Mouse (Mus musculus): ENCODE results near the gene Baat. TPM values are rescaled to one million over a fixed set of nuclear protein-coding genes. Genes with fewer than 3 reads are reported as not detected.

The Baat gene
- total RNA-seq (2021): under 1 TPM in 1 of 2 experiments, not detected in 1; 0.36 TPM
- long read RNA-seq, experiment 1: 0 reads
- long read RNA-seq, experiment 2: 0 reads

- TF ChIP-seq CTCF (conservative IDR thresholded peaks at IDR 0.05): no peak
- H3K27ac ChIP-seq: no peak within 1 kb of the TSS
- DNase-seq (ENCODE audit: low spot score in 2 of 2): no peak
- no peak within 1 kb of the TSS for H3K4me3 ChIP-seq
Observed at GRCm38 (mm10) chr4:49506386-49506785, at the start of gene Baat. Gene Baat (minus strand): TSS chr4:49506557.

DNA sequence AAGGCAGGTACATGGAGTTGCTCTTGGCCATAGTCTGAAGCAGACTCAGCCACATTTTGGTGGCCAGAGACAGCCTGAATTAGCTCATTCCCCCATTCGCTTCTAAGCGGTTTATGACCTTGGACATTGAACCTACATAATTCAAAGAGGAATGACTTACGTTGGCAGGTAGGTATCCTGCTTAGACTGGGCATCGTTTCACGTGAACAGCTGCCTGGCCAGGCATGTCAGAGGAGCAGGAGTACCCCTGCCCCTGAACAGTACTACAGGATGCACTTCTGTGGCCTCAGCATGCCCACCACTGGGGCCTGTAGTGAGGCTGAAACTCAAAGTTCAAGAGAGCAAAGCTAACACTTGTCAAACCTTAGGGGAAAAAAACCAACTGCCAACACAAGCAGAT lies 47.0 kb upstream of the Baat start:
- no peak for TF ChIP-seq CTCF (conservative IDR thresholded peaks at IDR 0.05)
- Histone ChIP-seq H3K4me3 (no peak overlapping the region), H3K27ac (no peak overlapping the region)
- DNase-seq (ENCODE audit: low spot score in 2 of 2): peak in 1 of 2 experiments; percentile 6

DNA sequence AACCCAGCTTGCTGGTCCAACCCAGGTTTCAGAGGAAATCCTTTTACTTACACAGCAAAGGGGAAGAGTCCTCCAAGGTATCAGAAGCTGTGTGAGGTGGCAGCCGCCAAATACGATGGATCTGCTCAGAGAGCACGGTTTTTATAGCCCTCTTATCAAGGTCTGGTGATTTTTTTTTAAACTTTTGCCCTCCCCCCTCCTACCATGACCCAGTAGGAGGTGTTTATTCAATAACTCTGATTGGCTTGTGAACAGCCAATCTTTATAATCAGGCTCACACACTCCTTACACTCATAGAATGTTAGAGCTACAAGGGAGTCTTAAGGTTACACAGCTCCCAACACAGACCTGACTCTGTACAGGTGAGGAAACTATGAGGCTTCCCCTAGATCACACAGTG lies 43.0 kb upstream of the Baat start, which contains the start of gene Aldob:
TSS of gene Aldob (minus strand) at position 164 of the 400 bp plus-strand sequence.
- Histone ChIP-seq H3K4me3 (no peak within 1 kb of the TSS), H3K27ac (no peak within 1 kb of the TSS)
- no peak for TF ChIP-seq CTCF (conservative IDR thresholded peaks at IDR 0.05)
- DNase-seq (ENCODE audit: low spot score in 2 of 2): no peak

DNA sequence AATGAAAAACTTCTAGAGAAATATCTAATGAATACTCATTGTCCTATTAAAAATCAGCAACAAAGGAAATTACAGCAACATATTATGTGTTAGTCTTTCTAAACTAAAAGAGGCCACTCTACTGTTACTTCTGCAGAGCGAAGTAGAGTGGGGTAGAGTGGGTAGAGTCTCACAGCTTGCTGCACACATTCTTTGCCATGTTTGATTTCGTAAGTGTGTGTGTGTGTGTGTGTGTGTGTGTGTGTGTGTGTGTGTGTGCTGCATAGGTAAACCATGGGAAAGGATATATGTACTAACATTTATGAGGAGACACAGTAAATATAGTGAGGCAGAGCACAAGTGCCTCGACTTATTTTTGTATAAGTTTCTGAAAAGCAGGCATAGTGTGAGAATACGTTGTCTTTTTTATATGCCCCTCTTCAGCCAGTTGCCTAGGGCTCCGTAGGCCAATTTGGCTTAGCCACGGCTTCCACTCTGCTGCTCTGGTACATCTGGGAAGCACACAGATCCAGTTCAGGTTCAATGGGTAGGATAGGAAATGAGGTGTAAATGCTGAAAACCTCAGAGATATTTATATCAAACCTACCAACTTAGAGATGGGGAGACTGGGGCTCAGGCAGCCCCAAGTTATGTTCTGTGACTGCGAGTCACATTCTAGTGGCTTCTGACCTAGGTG lies 41.3 kb upstream of the Baat start:
- H3K4me3 ChIP-seq: no peak overlapping the region
- no peak for TF ChIP-seq CTCF (conservative IDR thresholded peaks at IDR 0.05)

DNA sequence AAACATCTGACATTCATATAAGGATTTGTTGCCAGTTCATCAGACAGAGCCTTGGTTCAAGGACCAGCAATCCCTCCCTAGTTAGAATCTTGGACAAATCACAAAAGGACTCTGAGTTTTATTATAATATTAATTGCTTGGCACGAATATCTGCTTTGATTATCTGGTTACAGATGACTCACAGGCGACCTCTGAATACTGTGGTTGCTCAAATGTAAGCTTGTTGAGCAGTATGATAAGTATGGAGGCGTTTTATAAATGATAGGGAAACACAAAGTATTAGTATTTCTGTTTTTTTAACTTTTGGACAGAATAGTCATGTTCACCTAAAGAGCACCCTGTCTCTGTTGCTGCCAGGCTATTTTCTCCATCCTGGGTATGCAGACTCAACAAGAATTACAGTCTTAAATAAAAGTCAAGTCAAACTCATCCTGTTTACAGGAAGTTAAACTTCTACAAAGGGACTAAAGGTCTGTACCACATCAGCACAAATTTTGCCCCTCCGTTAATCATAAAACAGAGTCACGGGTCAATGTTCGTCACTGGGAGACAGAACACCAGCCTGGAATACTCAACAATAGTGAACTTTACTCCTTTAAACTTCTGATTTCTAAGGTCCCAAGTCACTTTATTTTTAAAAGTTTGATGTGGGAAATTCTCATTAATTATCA lies 40.7 kb upstream of the Baat start:
- no peak overlapping the region for H3K27ac ChIP-seq
- no peak overlapping the region for H3K4me3 ChIP-seq
- no peak for TF ChIP-seq CTCF (conservative IDR thresholded peaks at IDR 0.05)
- no peak for DNase-seq (ENCODE audit: low spot score in 2 of 2)

More for the DNA sequence above, 41.3 kb upstream of the Baat start:
- H3K27ac ChIP-seq: no peak overlapping the region
- DNase-seq (ENCODE audit: low spot score in 2 of 2): no peak

DNA sequence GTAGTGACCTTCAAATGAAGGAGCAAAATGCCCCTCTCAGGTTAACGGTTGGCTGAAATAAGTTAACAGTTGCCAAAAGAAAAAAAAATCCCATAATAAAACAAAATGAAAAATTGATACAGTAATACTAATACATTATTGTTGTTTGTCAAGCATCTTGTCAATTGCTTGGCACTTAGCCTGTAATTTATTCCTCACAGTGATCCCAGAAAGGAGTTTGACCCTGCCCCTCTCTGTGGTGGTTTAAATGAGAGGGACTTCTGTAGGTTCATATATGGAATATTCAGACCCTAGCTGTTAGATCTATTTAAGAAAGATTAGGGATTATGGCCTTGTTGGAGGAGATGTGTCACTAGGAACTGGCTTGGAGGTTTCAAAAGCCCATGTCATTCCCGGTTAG lies 39.7 kb upstream of the Baat start:
- Histone ChIP-seq H3K27ac (no peak overlapping the region), H3K4me3 (no peak overlapping the region)
- no peak for DNase-seq (ENCODE audit: low spot score in 2 of 2)
- no peak for TF ChIP-seq CTCF (conservative IDR thresholded peaks at IDR 0.05)

DNA sequence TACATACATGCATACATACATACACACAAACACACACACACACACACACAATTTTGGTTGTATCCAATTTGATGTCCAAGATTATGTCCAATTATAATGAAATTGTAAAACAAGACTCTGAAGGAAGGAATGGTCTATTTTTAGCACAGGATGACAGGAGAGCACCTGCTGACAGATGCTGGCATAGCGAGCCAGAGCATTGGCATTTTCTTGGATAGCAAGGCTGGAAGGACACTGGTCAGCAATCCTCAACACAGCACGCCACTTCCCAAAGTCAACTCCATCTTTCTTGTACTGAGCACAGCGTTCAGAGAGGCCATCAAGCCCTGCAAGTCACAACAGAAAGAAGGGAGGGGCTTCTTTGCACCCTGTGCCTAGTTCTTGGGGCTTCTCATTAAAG lies 34.6 kb upstream of the Baat start:
- H3K4me3 ChIP-seq: no peak overlapping the region
- no peak for DNase-seq (ENCODE audit: low spot score in 2 of 2)
- no peak for TF ChIP-seq CTCF (conservative IDR thresholded peaks at IDR 0.05)
- H3K27ac ChIP-seq: no peak overlapping the region

- Histone ChIP-seq H3K27ac (no peak overlapping the region), H3K4me3 (no peak overlapping the region)
- no peak for DNase-seq (ENCODE audit: low spot score in 2 of 2)
- TF ChIP-seq CTCF (conservative IDR thresholded peaks at IDR 0.05): no peak
Observed at GRCm38 (mm10) chr4:49539665-49540064, 33.3 kb upstream of the Baat start.

DNA sequence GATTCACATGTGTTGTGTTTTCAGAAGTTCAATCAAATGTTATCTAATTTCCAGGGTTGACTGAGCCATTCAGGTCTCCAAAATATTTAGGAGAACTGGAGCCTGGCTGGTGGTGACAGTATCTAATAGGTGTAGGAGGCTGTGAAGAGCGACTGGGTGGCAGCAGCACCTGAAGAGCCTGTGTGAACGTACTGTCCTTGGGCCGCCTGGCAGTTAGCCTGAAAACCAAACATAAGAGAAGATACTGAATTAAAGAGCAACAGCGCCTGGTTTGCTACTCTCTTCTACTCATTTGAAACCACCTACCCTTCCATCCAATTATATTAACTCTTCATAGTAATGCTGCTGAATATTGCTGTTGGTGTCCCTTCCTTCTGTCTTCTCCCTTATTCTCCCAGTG lies 30.3 kb upstream of the Baat start:
- no peak for DNase-seq (ENCODE audit: low spot score in 2 of 2)
- H3K27ac ChIP-seq: no peak overlapping the region
- H3K4me3 ChIP-seq: no peak overlapping the region
- TF ChIP-seq CTCF (conservative IDR thresholded peaks at IDR 0.05): no peak

DNA sequence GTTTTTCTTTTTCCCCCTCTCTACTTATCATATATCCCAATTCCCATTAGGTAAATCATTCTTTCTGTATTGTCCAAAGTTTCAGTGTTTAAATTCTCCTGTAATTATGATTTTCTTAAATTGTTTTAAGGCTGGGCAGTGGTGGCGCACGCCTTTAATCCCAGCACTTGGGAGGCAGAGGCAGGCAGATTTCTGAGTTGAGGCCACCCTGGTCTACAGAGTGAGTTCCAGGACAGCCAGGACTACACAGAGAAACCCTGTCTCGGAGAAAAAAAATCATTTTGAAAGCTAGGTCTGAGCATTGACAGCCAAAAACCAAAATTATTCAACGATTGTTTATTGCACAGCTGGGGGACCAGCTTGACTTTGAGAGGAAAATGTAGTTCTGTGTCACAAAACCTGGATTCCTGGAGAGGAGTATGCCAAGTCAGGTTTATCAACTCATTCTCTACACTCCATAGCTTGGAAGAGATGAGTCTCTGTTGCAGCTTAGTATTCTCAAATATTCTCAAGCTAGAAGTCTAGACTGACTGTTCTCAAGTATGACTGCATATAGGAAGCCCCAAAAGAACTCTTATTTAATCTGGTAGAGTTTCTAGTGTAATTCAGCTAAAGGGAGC lies 29.4 kb upstream of the Baat start:
- H3K4me3 ChIP-seq: no peak overlapping the region

DNA sequence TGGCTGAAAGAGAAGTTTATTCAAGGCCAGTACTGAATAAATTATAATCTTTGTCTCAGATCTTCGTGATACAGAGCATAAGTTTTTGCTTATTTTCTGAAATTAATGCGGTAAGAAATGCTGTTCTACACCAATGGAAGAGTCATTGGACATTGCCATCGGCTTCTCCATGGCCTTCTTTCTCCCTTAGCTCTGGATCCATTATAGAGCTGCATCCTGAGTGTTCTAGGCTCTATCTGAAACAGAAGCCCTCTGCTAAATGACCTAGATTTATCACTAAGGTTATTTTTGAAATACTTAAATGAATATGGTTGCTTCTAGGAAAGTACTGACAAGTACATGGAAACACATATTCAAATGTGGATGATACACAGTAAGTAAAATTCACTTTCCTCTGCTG lies 28.7 kb upstream of the Baat start:
- no peak for DNase-seq (ENCODE audit: low spot score in 2 of 2)
- H3K27ac ChIP-seq: no peak overlapping the region

More for the DNA sequence above, 29.4 kb upstream of the Baat start:
- DNase-seq (ENCODE audit: low spot score in 2 of 2): no peak
- no peak overlapping the region for H3K27ac ChIP-seq
- TF ChIP-seq CTCF (conservative IDR thresholded peaks at IDR 0.05): no peak

DNA sequence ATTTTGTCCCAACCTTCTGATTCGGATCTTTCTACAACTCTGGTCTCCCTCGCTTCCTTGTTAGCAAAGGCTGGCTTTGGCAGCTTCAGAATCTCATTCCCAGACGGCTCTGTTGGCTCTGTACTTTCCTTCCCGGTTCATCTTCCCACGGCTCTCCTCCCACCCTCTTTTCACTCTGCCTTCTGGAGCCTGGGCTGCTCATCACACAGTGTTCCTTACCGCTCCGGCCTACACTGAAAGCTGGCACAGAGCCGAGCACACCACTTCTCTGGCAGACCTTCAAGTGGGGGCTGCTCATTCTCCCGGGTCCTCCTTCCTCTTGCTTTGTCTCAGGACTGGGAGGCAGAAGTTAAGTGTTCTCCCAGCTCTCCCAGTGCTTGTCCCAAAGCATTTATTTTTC lies 16.2 kb upstream of the Baat start:
- H3K27ac ChIP-seq: peak overlapping the region; percentile 85
- DNase-seq (ENCODE audit: low spot score in 2 of 2): peak; percentile 80 to 89
- peak overlapping the region; percentile 94 for H3K4me3 ChIP-seq
- TF ChIP-seq CTCF (conservative IDR thresholded peaks at IDR 0.05): no peak

More for the DNA sequence above, 28.7 kb upstream of the Baat start:
- no peak for TF ChIP-seq CTCF (conservative IDR thresholded peaks at IDR 0.05)
- H3K4me3 ChIP-seq: no peak overlapping the region

DNA sequence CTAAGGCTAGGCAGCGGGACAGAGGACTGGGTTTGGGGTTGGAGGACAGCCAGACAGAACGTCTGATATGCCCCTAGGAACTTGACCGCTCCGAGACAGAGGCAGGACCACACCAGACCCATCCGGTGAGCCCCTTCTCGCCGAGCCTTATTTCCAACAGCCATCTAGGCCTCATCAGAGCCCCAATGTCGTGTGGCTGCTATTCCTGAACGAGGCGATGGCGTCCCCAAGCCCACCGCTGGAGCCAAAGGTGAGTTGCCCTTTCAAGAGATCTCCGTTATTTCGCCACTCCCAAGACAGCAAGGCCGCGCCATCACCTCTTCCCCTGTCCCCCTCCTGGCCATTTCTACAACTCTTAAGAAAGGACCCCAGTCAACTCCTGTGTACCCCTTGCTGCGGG lies 15.0 kb upstream of the Baat start:
- TF ChIP-seq CTCF (conservative IDR thresholded peaks at IDR 0.05): no peak; the same call in 1 of the 2 replicates
- no peak for DNase-seq (ENCODE audit: low spot score in 2 of 2)

More for the DNA sequence above, 15.0 kb upstream of the Baat start:
- peak overlapping the region; percentile 94 for H3K4me3 ChIP-seq
- peak overlapping the region; percentile 85 for H3K27ac ChIP-seq
